Mouse (Mus musculus): Measurements from ENCODE around the gene Fubp3.
"Not testable (repeated sequence)": the region's sequence is repeated elsewhere in the genome, so short reads cannot be mapped to it uniquely, and the experiment has no call there.

Gene Fubp3

DNA sequence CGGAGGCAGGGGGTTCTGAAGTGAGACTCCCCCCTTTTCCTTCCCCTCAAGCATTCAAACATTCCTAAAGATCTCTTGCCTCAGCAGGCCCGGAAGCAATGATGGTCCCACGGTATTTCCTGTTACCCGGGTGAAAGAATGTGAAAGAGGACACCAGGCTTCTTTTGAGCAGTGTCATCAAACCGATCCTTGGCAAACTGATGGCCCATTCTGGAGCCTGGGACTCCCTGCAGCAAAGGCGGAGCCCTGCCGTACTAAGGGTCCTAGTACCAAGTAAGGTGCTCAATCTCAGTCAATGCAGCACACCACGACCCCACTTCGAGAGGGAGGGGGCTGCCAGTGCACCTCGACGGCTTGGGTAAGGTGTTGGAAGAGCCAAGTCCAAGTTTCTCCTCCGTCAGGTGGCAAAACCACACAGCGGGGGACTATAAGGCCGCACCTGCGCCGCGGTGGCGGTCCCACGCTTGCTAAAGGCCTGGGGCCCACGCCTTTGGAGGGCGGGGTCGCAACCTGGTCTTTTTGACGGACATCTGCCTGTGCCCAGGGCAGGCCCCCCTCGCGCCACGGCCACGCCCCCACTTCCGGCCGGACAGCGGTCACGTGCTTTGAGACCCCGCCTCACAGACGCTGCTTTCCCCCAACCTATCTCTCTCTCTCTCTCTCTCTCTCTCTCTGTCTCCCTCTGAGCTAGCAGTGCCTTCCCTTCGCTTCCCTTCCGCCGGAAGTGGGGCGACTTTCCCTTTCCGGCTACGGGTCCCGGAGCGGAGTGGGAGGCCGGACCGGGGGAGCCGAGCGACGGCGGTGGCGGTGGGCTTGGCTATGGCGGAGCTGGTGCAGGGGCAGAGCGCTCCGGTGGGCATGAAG lies at the start of gene Fubp3:
Gene Fubp3, plus strand, starts transcription at position 601 of the 864 bp plus-strand sequence.
- DNase-seq (ENCODE audit: low read depth): peak; percentile 75

- DNase-seq (ENCODE audit: low read depth): no peak
These were observed 47.8 kb upstream of the Fubp3 start for GRCm38 (mm10) chr2:31524641-31525040.

GRCm38 (mm10) chr2:31525778-31526177 lies 46.7 kb upstream of the Fubp3 start:
- no peak for DNase-seq (ENCODE audit: low read depth)

GRCm38 (mm10) chr2:31530201-31530600 lies 42.2 kb upstream of the Fubp3 start:
- no peak for DNase-seq (ENCODE audit: low read depth)

GRCm38 (mm10) chr2:31537054-31537453 lies 35.4 kb upstream of the Fubp3 start:
- DNase-seq (ENCODE audit: low read depth): no peak

DNA sequence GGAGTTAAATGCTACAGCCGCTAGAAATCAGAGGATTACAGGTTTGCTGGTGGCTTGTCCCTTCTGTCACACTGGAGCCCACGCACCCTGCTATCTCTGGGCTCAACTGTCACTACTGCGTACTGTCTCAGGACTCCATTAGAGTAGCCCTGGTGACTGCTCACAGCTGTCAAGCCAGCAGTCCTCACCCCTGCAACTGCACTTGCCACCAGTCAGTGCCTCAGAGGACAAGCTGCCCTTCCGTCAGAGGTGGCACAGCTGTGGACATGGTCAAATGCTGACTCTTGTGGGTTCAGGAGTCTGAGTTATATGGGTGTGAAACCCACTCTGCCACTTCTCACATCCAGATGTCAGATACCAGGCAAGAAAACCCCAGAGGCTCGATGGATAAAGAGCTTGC lies 33.7 kb upstream of the Fubp3 start:
- DNase-seq (ENCODE audit: low read depth): no peak

- no peak for DNase-seq (ENCODE audit: low read depth)
These were observed 30.9 kb upstream of the Fubp3 start for GRCm38 (mm10) chr2:31541581-31541980.

GRCm38 (mm10) chr2:31547726-31548125 lies 24.7 kb upstream of the Fubp3 start:
- DNase-seq (ENCODE audit: low read depth): no peak

- no peak for DNase-seq (ENCODE audit: low read depth)
These were observed 21.9 kb upstream of the Fubp3 start for GRCm38 (mm10) chr2:31550503-31550902.

DNA sequence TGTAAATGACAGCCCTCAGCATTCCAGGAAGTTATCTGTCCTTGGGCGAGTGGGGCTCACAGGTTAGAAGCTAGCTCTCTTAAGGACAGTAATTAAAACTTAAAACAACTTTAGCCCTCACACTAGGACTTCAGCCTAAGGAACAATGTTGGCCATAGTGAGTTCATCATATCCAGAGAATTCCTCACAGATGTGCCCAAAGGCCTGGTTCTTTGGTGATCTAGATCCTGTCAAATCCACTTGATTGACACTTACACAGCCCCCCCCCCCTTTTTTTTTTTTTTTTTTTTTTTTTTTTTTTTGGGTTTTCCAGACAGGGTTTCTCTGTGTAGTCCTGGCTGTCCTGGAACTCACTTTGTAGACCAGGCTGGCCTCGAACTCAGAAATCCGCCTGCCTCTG lies 21.1 kb upstream of the Fubp3 start:
- DNase-seq (ENCODE audit: low read depth): not testable (repeated sequence)

DNA sequence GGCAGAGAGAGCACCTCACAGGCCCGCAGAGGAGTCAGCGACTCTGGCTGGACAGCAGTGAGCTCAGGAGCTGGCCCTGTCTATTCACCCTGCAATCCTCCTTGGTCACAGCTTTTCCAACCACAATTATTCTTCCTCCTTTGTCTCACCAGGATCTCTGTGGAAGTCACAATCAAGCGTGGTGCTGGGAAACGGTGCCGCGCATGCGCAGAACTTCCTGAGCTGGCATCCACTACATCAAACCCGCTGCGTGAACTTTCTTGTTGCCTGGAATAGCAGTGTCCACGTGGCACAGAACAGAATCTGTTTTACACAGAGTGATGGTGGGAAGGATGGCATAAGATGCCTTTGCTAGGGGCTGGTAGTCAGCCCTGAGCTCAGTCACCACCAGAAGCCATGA lies 20.5 kb upstream of the Fubp3 start:
- DNase-seq (ENCODE audit: low read depth): no peak

GRCm38 (mm10) chr2:31554619-31555018 lies 17.8 kb upstream of the Fubp3 start:
- no peak for DNase-seq (ENCODE audit: low read depth)

GRCm38 (mm10) chr2:31572915-31573635 lies 624 bp downstream of the Fubp3 start:
- no peak for DNase-seq (ENCODE audit: low read depth)

DNA sequence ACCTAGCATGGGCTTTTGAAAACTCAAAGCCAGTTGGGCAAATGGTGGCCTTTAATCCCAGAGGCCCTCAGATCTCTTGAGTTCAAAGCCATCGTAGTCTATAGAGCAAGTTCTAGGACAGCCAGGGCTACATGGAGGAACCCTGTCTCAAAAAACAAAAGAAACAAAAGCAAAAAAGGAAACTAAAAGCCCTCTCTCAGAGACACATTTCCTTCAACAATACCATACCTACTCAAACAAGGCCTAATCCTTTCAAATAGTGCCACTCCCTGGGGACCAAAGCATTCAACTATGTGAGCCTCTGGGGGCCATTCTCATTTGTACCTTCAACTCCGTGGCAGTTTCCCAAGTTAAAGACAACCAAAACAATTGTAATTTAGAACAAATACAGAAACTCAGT lies 9.2 kb downstream of the Fubp3 start:
- DNase-seq (ENCODE audit: low read depth): no peak

GRCm38 (mm10) chr2:31591799-31592484 lies 19.5 kb downstream of the Fubp3 start:
- DNase-seq (ENCODE audit: low read depth): no peak

DNA sequence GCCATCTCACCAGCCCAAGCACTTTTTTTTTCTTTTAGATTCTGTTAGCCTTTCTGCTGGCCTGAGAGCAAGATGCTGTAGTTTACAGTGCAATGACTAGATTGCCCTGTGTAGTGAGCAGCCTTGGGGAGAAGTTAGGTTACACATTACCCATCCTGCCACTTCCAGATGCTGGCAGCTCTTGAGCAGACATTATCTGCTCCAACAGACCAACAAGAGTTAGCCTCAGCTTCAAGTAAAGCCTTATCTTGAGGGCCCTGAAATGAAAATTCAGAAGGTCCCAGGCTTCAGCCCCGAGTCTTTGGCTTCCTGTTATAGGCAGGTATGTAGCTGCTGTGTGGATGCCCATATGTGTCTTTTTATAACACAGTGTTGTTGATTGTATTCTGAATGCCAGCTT lies 35.1 kb downstream of the Fubp3 start:
- peak; percentile 46 for DNase-seq (ENCODE audit: low read depth)

- DNase-seq (ENCODE audit: low read depth): no peak
These were observed 37.4 kb downstream of the Fubp3 start for GRCm38 (mm10) chr2:31609859-31610261.

- DNase-seq (ENCODE audit: low read depth): no peak
These were observed 38.5 kb downstream of the Fubp3 start for GRCm38 (mm10) chr2:31610922-31611321.

DNA sequence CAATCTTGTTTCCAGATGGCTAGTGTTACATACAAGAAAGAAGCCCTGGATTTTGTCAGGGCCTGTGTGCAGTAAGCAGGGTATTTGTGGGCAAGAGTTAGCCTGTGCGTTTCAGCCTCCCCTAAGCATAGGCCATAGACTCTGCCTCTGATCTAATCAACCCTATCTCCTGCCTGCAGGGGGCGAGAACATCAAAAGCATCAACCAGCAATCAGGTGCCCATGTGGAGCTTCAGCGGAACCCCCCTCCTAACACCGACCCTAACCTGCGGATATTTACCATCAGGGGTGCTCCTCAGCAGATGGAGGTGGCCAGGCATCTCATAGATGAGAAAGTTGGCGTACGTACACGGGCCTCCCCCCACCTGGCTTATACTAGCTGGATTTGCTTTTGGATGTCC lies 38.9 kb downstream of the Fubp3 start:
- no peak for DNase-seq (ENCODE audit: low read depth)

DNA sequence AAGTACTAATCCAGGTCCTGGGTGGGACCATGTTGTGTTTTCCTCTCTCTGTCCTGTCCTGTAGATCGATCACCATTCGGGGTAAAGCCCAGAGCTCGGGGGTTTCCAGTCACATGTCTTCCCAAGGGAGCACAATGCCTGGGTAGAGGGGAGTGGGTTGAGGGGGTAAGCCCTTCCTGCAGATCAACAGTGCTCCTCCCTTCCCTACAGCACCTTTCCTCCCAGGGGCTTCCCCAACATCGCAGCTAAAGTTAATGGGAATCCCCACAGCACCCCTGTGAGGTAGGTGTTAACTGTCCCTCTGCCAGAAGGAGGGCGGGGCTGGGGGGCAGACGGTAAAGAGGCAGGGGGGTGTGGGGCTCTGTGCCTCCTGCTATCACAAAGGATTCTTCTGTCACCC lies 40.2 kb downstream of the Fubp3 start:
- DNase-seq (ENCODE audit: low read depth): no peak

- DNase-seq (ENCODE audit: low read depth): no peak
These were observed 41.3 kb downstream of the Fubp3 start for GRCm38 (mm10) chr2:31613781-31614180.

DNA sequence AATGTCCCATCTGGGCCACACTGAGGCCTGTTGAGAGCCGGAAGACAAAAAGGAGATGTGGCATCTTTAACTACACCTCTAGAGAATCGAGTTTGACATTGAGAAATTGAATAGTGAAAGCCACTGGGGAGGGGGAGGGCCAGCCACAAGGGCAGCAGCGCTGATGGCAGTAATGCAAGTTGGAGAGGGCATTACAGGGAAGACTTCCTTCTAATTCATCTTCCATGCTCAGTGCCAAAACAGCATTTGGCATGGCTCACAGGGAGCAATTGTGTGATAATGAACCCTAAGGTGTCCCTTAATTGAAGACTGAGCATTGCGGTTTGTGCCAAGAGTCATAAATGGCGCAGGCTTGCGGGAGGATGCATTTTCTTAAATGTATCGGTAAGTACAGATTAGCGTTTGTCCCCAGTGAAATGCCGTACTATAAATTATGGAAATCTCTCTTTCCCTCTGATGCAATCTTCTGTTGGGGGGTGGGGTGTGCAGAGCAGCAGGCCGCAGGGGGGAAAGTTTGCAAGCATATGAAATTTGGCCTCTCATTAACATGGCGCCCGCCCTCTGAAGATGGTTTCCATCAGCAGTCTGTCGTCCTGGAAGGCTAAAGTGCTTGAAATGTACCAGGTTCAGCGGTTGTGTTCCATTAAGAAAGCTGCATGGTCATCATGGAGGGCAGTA lies 46.2 kb downstream of the Fubp3 start:
- DNase-seq (ENCODE audit: low read depth): no peak
